Mouse (Mus musculus): ENCODE measurements around the gene Tspan1. TPM values are rescaled to one million over a fixed set of nuclear protein-coding genes. Genes with fewer than 3 reads are reported as not detected.

Gene Tspan1
- total RNA-seq, 2 experiments from 2014 or later, result 0.33 TPM; not detected in 1

- Histone ChIP-seq H3K27ac (peak overlapping the region; percentile 80), H3K4me3 (peak overlapping the region; percentile 44)
- peak; percentile 57 to 63 for DNase-seq (ENCODE audit: low spot score in 2 of 2)
- TF ChIP-seq CTCF (conservative IDR thresholded peaks at IDR 0.05), result no peak
Observed at GRCm38 (mm10) chr4:116176543-116176988, 9.2 kb upstream of the Tspan1 start.

DNA sequence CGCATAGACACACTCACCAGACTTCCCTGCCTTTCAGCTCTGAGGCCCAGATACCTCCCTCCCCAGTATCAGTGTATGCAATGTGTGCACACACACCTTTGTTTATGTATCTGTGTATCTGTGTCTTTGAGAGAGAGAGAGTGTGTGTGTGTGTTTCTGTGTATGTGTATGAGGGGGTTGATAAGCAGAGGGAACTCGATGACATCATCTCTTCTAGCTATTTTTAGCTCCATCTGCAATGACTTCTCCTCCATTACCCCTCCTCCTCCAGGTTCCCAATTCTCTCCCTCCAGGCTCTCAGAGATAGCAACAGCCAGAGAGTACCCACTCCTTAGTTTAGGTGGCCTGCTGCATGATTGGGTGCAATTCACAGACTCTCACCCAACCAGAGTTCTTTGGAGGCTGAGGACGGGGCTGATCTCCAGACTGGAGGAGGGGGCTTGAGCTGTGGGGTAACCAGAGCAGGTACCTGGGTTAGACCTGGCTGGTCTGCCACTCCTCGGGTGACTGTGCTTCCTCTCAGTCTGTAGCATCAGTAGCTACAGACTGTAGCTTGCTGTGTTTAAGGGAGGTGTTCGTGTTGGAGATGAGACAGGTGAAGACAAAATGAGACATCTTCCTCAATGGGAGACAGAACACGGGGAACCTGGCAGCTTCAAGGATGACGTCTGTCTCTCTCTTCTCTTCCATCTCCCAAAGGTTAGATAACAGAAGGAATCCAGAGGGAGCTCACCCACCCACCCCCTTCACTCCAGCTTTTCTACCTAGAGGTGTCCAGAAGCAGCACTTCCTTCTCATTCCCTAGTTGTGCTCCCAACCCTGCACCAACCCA lies 8.5 kb upstream of the Tspan1 start:
- no peak for TF ChIP-seq CTCF (conservative IDR thresholded peaks at IDR 0.05)
- Histone ChIP-seq H3K4me3 (peak overlapping the region; percentile 44; the same call in 1 of the 2 replicates), H3K27ac (peak overlapping the region; percentile 80)
- DNase-seq (ENCODE audit: low spot score in 2 of 2), result no peak

DNA sequence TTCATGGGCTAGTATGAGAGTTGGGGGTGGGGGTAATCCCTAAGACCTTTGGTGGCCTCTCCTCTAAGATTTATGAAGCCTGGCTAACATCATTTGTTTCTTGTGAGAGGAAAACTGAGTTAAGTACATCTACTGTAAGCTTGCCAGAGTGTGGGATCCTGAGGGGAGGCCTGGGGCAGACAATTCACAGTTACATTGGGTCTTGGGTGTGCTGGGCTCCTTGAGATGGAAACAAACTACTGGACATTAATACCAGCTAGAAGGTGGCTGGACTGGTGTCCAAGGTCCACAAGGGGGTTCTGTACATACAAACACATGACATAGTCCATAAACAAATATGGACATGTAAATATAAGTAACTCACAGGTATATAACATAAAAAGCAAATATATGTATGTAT lies 7.7 kb upstream of the Tspan1 start:
- peak overlapping the region; percentile 80 for H3K27ac ChIP-seq
- DNase-seq (ENCODE audit: low spot score in 2 of 2), result no peak
- no peak for TF ChIP-seq CTCF (conservative IDR thresholded peaks at IDR 0.05)
- H3K4me3 ChIP-seq, result no peak overlapping the region

GRCm38 (mm10) chr4:116174466-116175116 lies 7.2 kb upstream of the Tspan1 start:
- no peak for TF ChIP-seq CTCF (conservative IDR thresholded peaks at IDR 0.05)
- Histone ChIP-seq H3K4me3 (no peak overlapping the region), H3K27ac (peak overlapping the region; percentile 80)
- DNase-seq (ENCODE audit: low spot score in 2 of 2), result no peak

DNA sequence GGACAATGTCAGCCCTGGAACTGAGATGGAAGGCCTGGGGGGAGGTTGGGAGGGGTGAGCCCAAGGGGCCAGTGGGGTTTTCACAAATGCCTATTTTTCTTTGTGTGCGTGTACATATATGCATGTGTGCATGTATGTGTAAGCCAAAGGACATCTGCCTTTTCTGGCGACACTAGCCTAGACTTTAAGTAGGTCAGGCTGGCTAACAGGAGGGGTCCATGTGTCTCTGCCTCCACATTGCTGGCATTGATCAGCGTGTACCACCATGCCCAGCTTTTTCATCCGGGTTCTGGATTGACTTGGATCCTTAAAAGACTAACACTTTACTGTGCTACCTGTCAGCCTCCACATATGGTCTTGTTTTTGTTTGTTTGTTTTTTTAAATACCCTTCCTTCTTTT lies 6.4 kb upstream of the Tspan1 start:
- Histone ChIP-seq H3K27ac (peak overlapping the region; percentile 80; the same call in 1 of the 2 replicates), H3K4me3 (no peak overlapping the region)
- DNase-seq (ENCODE audit: low spot score in 2 of 2), result no peak
- TF ChIP-seq CTCF (conservative IDR thresholded peaks at IDR 0.05), result no peak

GRCm38 (mm10) chr4:116173072-116173471 lies 5.7 kb upstream of the Tspan1 start, which contains the start of the genes 1700042G07Rik and Gm49337:
1700042G07Rik (plus strand) TSS chr4:116173372.
Gm49337 (plus strand) TSS chr4:116173384.
- H3K4me3 ChIP-seq, result no peak within 1 kb of the TSS
- TF ChIP-seq CTCF (conservative IDR thresholded peaks at IDR 0.05), result no peak
- H3K27ac ChIP-seq, result peak within 1 kb of the TSS; percentile 80; the same call in 1 of the 2 replicates
- no peak for DNase-seq (ENCODE audit: low spot score in 2 of 2)

GRCm38 (mm10) chr4:116169353-116169672 lies 1.9 kb upstream of the Tspan1 start:
- no peak for TF ChIP-seq CTCF (conservative IDR thresholded peaks at IDR 0.05)
- Histone ChIP-seq H3K27ac (no peak overlapping the region), H3K4me3 (no peak overlapping the region)
- no peak for DNase-seq (ENCODE audit: low spot score in 2 of 2)

DNA sequence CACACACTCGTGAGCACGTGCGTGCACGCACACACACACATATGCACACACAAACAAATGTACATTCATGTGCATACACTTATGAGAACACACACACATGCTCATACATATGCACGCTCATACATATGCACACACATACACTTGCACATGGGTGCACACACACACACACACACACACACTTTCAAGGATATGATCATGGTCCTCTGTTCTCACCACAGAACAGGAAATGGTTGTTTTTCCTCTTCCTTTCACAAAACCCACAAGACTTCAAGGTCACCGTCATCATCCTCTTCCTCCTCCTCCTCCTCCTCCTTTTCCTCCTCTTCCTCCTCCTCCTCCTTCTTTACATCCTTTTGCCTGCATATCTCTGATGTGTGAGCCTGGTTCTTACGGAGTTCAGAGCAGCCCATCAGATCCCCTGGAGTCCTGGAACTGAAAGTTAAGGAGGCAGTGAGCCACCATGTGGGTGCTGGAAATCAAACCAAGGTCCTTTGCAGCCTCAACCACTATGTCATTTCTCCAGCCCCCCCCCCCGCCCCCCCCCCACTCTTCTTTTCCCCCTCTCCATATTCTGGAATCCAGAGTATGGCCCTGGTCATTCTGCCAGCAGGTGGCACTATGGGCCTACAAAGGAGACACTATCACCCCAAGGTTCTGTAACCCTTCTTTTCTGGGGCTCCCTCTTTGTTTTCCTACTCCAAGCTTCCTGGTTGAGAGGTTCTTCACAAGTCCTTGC lies 1.4 kb upstream of the Tspan1 start:
- no peak overlapping the region for H3K27ac ChIP-seq
- TF ChIP-seq CTCF (conservative IDR thresholded peaks at IDR 0.05), result peak; percentile 78
- peak in 1 of 2 experiments; percentile 76 for DNase-seq (ENCODE audit: low spot score in 2 of 2)
- H3K4me3 ChIP-seq, result no peak overlapping the region

- no peak for DNase-seq (ENCODE audit: low spot score in 2 of 2)
- no peak overlapping the region for H3K27ac ChIP-seq
- no peak overlapping the region for H3K4me3 ChIP-seq
- no peak for TF ChIP-seq CTCF (conservative IDR thresholded peaks at IDR 0.05)
Observed at GRCm38 (mm10) chr4:116165708-116166407, 1.5 kb downstream of the Tspan1 start.

GRCm38 (mm10) chr4:116164759-116165554 lies 2.4 kb downstream of the Tspan1 start:
- Histone ChIP-seq H3K4me3 (no peak overlapping the region), H3K27ac (no peak overlapping the region)
- no peak for DNase-seq (ENCODE audit: low spot score in 2 of 2)
- TF ChIP-seq CTCF (conservative IDR thresholded peaks at IDR 0.05), result no peak

DNA sequence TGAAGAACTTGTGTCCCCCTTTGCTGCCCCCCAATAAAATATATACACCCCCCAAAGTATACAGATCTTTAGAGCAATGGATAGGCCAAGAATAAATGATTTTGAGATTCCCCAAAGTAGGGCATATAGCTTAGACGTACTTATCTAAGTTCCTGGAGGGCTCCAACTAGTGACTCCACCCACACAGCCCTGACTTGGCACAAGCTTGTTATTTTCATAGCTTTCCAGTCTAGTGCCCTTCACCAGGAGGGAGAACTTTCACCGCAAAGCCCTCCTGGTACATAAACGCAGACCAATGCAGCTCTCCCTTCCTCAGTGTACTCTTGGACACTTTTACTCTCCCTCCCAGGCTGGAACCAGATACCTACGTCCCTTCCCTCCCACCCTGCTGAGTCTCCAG lies 5.3 kb downstream of the Tspan1 start:
- H3K27ac ChIP-seq, result no peak overlapping the region
- DNase-seq (ENCODE audit: low spot score in 2 of 2), result no peak
- no peak for TF ChIP-seq CTCF (conservative IDR thresholded peaks at IDR 0.05)
- H3K4me3 ChIP-seq, result no peak overlapping the region

GRCm38 (mm10) chr4:116160769-116161168 lies 6.6 kb downstream of the Tspan1 start:
- DNase-seq (ENCODE audit: low spot score in 2 of 2), result peak; percentile 78 to 88
- Histone ChIP-seq H3K4me3 (no peak overlapping the region), H3K27ac (peak overlapping the region; percentile 69; the same call in 1 of the 2 replicates)
- TF ChIP-seq CTCF (conservative IDR thresholded peaks at IDR 0.05), result no peak

Data from layer of hippocampus, adult 2 months (tissue).